Mouse (Mus musculus): Measurements from ENCODE around the gene Nmur1. TPM values are rescaled to one million over a fixed set of nuclear protein-coding genes. Genes with fewer than 3 reads are reported as not detected.
A peak's percentile ranks its signal among the peaks of the same experiment; 100 is the strongest.
"Not testable (repeated sequence)": the region's sequence is repeated elsewhere in the genome, so short reads cannot be mapped to it uniquely, and the experiment has no call there.

The Nmur1 gene
- total and polyA plus RNA-seq, 2 experiments from 2014 or later: 0.33 TPM; not detected in 1

GRCm38 (mm10) chr1:86343969-86344861, 81.8 kb downstream of the Nmur1 start:
- ATAC-seq (ENCODE audit: low FRiP score): no peak
- no peaks in the 10 kb centered on the region for H3K27me3 ChIP-seq (ENCODE audit: insufficient read depth, low read length)
- no peak overlapping the region for H3K4me3 ChIP-seq (ENCODE audit: low read depth, low read length)
- no peak for DNase-seq (ENCODE audit: low spot score)
- H3K4me1 ChIP-seq (ENCODE audit: insufficient read depth, low read length): no peaks in the 10 kb centered on the region
- no peak overlapping the region for H3K9ac ChIP-seq (replicated peaks; ENCODE audit: low read length, poor library complexity, severe bottlenecking)
- H3K36me3 ChIP-seq (ENCODE audit: insufficient read depth, low read length): peaks cover 8% of the 10 kb centered on the region; the same call in 1 of the 2 replicates
- WGBS: 79% methylated on average over 4 of the region's 4 CpGs
- no peak overlapping the region for H3K4me2 ChIP-seq (ENCODE audit: low read depth, low read length, poor library complexity, severe bottlenecking)
- no peak overlapping the region for H3K27ac ChIP-seq (ENCODE audit: low read depth, low read length)
- no peaks in the 10 kb centered on the region for H3K9me3 ChIP-seq (ENCODE audit: low read length)
- no peak for TF ChIP-seq CTCF (IDR thresholded peaks at IDR 0.05)

- no peak overlapping the region for H3K9ac ChIP-seq (replicated peaks; ENCODE audit: low read length, poor library complexity, severe bottlenecking)
- TF ChIP-seq CTCF (IDR thresholded peaks at IDR 0.05): no peak
- no peak overlapping the region for H3K4me2 ChIP-seq (ENCODE audit: low read depth, low read length, poor library complexity, severe bottlenecking)
- peaks cover 3% of the 10 kb centered on the region; the same call in 1 of the 2 replicates for H3K36me3 ChIP-seq (ENCODE audit: insufficient read depth, low read length)
- WGBS: 94% methylated on average over 1 of the region's 1 CpGs
- ATAC-seq (ENCODE audit: low FRiP score) (no peak), DNase-seq (ENCODE audit: low spot score) (no peak)
- no peak overlapping the region for H3K4me3 ChIP-seq (ENCODE audit: low read depth, low read length)
- no peak overlapping the region for H3K27ac ChIP-seq (ENCODE audit: low read depth, low read length)
- H3K4me1 ChIP-seq (ENCODE audit: insufficient read depth, low read length): no peaks in the 10 kb centered on the region
- no peaks in the 10 kb centered on the region for H3K27me3 ChIP-seq (ENCODE audit: insufficient read depth, low read length)
- H3K9me3 ChIP-seq (ENCODE audit: low read length): no peaks in the 10 kb centered on the region
Measured at GRCm38 (mm10) chr1:86343087-86343645, 82.9 kb downstream of the Nmur1 start.

GRCm38 (mm10) chr1:86342371-86342770, 83.7 kb downstream of the Nmur1 start:
- Histone ChIP-seq H3K4me2 (ENCODE audit: low read depth, low read length, poor library complexity, severe bottlenecking) (no peak overlapping the region), H3K9me3 (ENCODE audit: low read length) (no peaks in the 10 kb centered on the region), H3K36me3 (ENCODE audit: insufficient read depth, low read length) (no peaks in the 10 kb centered on the region; the same call in 1 of the 2 replicates), H3K4me1 (ENCODE audit: insufficient read depth, low read length) (no peaks in the 10 kb centered on the region), H3K27me3 (ENCODE audit: insufficient read depth, low read length) (no peaks in the 10 kb centered on the region), H3K4me3 (ENCODE audit: low read depth, low read length) (no peak overlapping the region), H3K9ac (replicated peaks; ENCODE audit: low read length, poor library complexity, severe bottlenecking) (no peak overlapping the region), H3K27ac (ENCODE audit: low read depth, low read length) (no peak overlapping the region)
- DNase-seq (ENCODE audit: low spot score): no peak
- no peak for ATAC-seq (ENCODE audit: low FRiP score)
- 88% methylated on average over 2 of the region's 2 CpGs for WGBS
- no peak for TF ChIP-seq CTCF (IDR thresholded peaks at IDR 0.05)

- not testable (repeated sequence) for H3K9me3 ChIP-seq (ENCODE audit: low read length); H3K27ac ChIP-seq (ENCODE audit: low read depth, low read length); ATAC-seq (ENCODE audit: low FRiP score); H3K9ac ChIP-seq (replicated peaks; ENCODE audit: low read length, poor library complexity, severe bottlenecking); H3K27me3 ChIP-seq (ENCODE audit: insufficient read depth, low read length); H3K36me3 ChIP-seq (ENCODE audit: insufficient read depth, low read length); H3K4me1 ChIP-seq (ENCODE audit: insufficient read depth, low read length); DNase-seq (ENCODE audit: low spot score); H3K4me3 ChIP-seq (ENCODE audit: low read depth, low read length); H3K4me2 ChIP-seq (ENCODE audit: low read depth, low read length, poor library complexity, severe bottlenecking)
- 96% methylated on average over 2 of the region's 2 CpGs for WGBS
Measured at GRCm38 (mm10) chr1:86341096-86341495, 84.9 kb downstream of the Nmur1 start.

GRCm38 (mm10) chr1:86339156-86339812, 86.7 kb downstream of the Nmur1 start:
- peak; percentile 95 for TF ChIP-seq CTCF (IDR thresholded peaks at IDR 0.05)
- H3K4me3 ChIP-seq (ENCODE audit: low read depth, low read length): no peak overlapping the region
- H3K36me3 ChIP-seq (ENCODE audit: insufficient read depth, low read length): no peaks in the 10 kb centered on the region
- no peak overlapping the region for H3K4me2 ChIP-seq (ENCODE audit: low read depth, low read length, poor library complexity, severe bottlenecking)
- 24% methylated on average over 4 of the region's 4 CpGs for WGBS
- no peaks in the 10 kb centered on the region for H3K4me1 ChIP-seq (ENCODE audit: insufficient read depth, low read length)
- H3K9ac ChIP-seq (replicated peaks; ENCODE audit: low read length, poor library complexity, severe bottlenecking): no peak overlapping the region
- no peaks in the 10 kb centered on the region for H3K9me3 ChIP-seq (ENCODE audit: low read length)
- peak; percentile 71 for ATAC-seq (ENCODE audit: low FRiP score)
- peak; percentile 91 for DNase-seq (ENCODE audit: low spot score)
- H3K27me3 ChIP-seq (ENCODE audit: insufficient read depth, low read length): no peaks in the 10 kb centered on the region
- no peak overlapping the region for H3K27ac ChIP-seq (ENCODE audit: low read depth, low read length)
